Mouse (Mus musculus) liver, embryonic 14.5 days (tissue): ENCODE data around the gene Cftr.

Source experiments
- CTCF ChIP-seq: IDR thresholded peaks from 2 replicates; pipeline ENCODE4 v1.5.1; 2016; ENCODE audit warnings: antibody characterized with exemption, low read depth, control low read depth
- EP300 ChIP-seq: IDR thresholded peaks from 2 replicates; pipeline ENCODE4 v1.6.1; 2016; ENCODE audit warnings: antibody characterized with exemption, low read depth

- TF ChIP-seq CTCF = no peak
- no peak for TF ChIP-seq EP300
Observed at GRCm38 (mm10) chr6:18369054-18369453, 198.6 kb downstream of the Cftr start.
